Mouse (Mus musculus) brown adipose tissue, adult 24 weeks (tissue): Measurements from ENCODE around the gene Tmem135. TPM values are rescaled to one million over a fixed set of nuclear protein-coding genes. Genes with fewer than 3 reads are reported as not detected.
A peak's percentile ranks its signal among the peaks of the same experiment; 100 is the strongest.
"Not testable (repeated sequence)": the region's sequence is repeated elsewhere in the genome, so short reads cannot be mapped to it uniquely, and the experiment has no call there.

ENCODE experiments used
- H3K27ac ChIP-seq: fragments of 200-500 bp; replicated peaks from 2 replicates; pipeline ENCODE4 v1.5.1; 2012; ENCODE audit warnings: low read depth, mild to moderate bottlenecking, low read length
- H3K4me1 ChIP-seq: fragments of 200-500 bp; 2 replicates; pipeline ENCODE4 v1.6.1; 2012; ENCODE audit warnings: low read length, mixed read lengths; ENCODE audit not compliant: control insufficient read depth, insufficient read depth, insufficient read length
- H3K4me3 ChIP-seq: fragments of 200-500 bp; 2 replicates; pipeline ENCODE4 v1.5.1; 2012; ENCODE audit warnings: low read depth, mild to moderate bottlenecking, low read length, moderate library complexity; ENCODE audit not compliant: insufficient read depth
- polyA plus RNA-seq: library from polyadenylated mRNA; stranded (reverse); fragments of >200 nt; gene quantifications from 2 replicates; pipeline ENCODE4 v1.2.4, GENCODE M21; 2012; ENCODE audit not compliant: missing spikeins, insufficient read depth, insufficient read length

Gene Tmem135
- polyA plus RNA-seq, 1 experiment, result 134 TPM

DNA sequence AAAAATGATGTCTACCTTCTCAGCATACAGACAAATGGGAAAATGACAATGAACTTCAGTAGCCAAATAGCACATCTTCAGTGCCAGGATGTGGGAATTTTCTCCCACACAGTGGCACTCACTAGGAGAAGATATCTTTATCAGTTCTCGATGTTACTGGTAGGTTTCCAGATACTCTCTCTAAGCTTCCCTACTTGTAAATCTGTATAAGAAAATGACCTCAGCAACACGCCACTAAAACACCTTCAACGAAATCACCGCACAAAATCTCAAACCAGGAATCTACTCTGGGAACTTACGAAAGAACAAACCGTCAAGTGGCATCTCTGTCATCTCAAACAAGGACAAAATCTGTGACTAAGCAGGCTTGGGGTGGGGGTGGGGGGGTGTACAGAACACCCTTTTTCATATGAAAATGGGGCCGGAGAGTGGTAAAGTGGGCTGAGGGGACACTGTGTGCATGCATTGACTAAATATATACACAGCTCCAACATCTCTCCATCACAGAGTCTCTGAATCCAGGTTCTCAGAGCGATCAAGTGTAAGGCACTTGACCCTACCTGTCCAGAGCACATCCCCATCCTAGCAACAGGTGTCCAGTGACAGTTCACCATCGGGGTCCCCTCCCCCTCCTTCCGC lies 66.2 kb downstream of the Tmem135 start:
- H3K4me3 ChIP-seq, result peak overlapping the region; percentile 78
- peak overlapping the region; percentile 91 for H3K27ac ChIP-seq
- peaks cover 2% of the 10 kb centered on the region for H3K4me1 ChIP-seq

DNA sequence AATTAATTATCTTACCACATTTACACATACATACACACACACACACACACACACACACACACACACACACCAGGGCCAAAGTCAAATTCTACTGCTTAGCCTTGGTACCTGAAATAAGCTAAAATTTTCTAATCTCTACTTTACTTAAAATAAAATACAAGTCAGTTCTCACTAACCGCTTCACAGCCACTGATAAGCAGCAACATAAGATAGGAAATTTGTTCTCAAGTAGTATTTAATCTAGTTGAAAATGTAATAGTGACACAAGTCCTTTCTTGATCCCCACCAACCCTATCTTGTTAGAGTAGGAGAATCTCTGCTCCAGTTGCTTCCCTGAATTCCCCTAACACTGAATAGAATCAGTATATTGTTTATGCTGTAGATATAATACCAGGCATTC lies 67.6 kb downstream of the Tmem135 start:
- no peak overlapping the region for H3K27ac ChIP-seq
- H3K4me3 ChIP-seq, result no peak overlapping the region
- peaks cover 6% of the 10 kb centered on the region for H3K4me1 ChIP-seq

DNA sequence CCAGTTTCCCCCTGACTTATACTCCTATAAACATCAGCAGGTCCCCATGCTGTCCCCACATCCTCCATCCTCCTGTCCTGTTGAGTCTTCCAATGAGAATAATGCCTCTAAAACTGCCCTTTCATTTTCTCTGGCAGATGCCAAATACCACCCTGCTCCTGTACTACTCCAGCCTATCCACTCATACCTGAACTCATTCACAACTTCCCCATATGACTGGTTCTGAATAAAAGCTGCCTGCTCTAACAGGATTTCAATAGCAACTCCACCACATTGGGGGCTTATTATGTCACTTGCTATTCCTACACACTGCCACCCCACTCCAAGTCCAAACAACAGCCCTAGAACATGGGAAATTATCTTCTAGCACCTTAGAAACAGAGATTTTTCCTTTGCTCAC lies 68.7 kb downstream of the Tmem135 start:
- Histone ChIP-seq H3K27ac (no peak overlapping the region), H3K4me1 (peaks cover 6% of the 10 kb centered on the region), H3K4me3 (no peak overlapping the region)

DNA sequence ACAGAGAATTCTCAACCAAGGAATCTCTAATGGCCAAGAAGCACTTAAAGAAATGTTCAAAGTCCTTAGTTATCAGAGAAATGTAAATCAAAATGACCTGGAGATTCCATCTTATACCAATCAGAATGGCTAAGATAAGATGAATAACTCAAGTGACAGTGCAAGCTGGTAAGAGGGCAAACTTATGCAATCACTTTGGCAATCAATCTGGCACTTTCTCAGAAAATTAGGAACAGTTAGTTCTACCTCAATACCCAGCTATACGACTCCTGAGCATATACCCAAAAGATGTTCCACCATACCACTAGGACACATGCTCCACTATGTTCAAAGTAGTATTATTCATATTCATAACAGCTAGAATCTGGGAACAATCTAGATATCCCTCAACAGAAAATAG lies 74.1 kb downstream of the Tmem135 start:
- Histone ChIP-seq H3K4me1 (peaks cover 6% of the 10 kb centered on the region), H3K4me3 (no peak overlapping the region), H3K27ac (no peak overlapping the region)

DNA sequence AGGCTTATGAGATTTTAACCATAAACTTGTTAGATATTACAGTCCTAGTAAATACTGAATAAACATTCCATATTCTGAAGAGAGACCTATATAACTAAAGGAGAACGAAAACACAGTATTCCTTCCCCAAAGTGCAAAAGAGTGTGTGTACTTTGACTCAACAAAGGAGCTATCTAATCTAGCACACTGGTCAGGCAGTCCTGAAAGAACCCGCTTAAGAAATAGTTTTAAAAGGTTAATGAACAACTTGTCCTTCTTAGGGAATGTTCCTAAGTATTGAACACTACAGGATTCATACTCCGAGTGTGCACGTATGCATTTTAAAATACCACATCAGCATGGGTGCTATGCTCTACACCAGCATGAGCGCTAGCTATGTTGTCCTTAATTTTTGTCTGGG lies 76.3 kb downstream of the Tmem135 start:
- Histone ChIP-seq H3K4me3 (no peak overlapping the region), H3K27ac (no peak overlapping the region), H3K4me1 (peaks cover 11% of the 10 kb centered on the region)

DNA sequence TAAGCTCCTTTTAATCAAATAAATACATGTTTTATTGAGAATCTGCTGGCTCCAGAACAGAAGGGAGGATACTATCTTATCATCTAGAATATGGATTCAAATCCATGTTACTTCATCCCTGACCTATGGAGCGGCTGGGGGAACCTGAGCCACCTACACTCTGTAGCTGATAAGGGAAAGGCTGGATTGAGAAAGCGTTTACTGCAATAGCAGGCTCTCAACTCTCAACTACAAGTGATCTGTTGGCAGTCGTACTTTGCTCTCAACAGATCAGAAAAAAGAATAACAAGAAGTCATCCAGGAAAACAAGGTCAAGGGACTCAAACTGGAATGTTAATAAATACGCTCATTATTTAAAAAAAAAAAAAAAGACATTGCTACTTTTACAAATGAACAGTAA lies 77.3 kb downstream of the Tmem135 start:
- Histone ChIP-seq H3K4me1 (peaks cover 11% of the 10 kb centered on the region), H3K27ac (no peak overlapping the region), H3K4me3 (no peak overlapping the region)

DNA sequence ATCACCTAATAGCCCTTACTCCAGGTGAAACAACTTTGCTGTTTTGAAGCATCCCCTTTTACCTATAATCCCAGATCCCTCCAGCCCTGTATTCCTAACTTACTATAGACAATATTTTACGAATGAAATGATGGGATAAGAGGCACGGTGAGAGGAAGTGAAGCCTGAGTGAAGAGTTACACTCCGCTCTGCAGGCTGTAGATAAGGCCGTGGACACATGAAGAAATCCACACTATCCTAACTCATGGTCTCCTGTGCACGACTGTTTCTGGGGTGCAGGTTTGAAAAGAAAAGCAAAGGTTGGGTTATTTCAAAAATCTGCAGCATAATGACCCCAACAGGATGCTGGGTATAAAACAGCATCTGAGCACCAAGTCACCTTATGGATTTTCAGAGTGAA lies 77.8 kb downstream of the Tmem135 start:
- H3K27ac ChIP-seq, result no peak overlapping the region
- H3K4me3 ChIP-seq, result no peak overlapping the region
- peaks cover 11% of the 10 kb centered on the region for H3K4me1 ChIP-seq

DNA sequence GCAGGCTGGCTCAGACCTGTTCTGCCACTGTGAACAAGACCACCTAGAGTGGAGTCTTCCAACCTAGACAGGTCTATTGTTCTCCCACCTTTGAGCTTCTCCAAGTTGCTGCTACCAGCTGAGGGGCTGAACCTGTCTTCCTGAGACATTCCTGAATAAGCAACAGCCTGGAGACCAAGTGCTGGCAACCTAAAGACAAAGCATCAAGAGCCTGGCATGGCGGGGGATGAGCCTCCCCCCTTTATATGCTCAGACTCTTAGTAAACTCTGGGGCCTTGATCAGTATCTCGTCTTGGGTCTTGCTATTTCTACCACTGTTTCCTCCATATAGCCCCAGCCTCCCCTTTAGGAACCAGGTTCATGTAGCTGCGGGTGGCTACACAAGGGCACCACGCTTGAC lies 81.3 kb downstream of the Tmem135 start:
- H3K27ac ChIP-seq, H3K4me3 ChIP-seq, H3K4me1 ChIP-seq: not testable (repeated sequence)

DNA sequence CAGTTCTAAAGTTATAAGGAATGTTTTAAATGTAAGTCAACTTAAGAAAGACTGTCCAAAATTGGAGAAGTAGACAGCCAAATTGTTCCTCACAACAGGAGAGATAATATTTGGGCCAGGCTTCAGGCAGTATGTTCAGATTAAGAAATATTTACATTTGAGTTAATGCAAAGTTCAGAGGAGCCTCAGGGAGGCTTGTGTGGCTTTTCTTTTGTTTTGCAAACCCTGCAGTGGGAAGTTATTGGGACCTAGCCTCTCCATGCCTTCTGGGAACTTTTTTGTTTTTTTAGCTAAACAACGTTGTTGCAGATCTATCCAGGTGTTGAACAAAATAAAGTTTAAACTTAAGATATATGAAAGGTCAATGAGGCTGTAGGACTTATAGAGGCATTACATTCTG lies 84.7 kb downstream of the Tmem135 start:
- Histone ChIP-seq H3K4me1 (peaks cover 3% of the 10 kb centered on the region), H3K4me3 (no peak overlapping the region), H3K27ac (no peak overlapping the region)

DNA sequence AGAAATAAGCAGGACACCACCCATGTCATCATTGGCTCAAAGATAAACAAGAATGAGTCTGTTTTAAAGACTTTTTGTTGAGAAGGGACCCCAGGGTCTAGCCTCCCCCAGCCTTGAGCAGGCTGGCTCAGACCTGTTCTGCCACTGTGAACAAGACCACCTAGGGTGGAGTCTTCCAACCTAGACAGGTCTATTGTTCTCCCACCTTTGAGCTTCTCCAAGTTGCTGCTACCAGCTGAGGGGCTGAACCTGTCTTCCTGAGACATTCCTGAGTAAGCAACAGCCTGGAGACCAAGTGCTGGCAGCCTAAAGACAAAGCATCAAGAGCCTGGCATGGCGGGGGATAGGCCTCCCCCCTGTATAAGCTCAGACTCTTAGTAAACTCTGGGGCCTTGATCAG lies 86.9 kb downstream of the Tmem135 start:
- not testable (repeated sequence) for H3K4me3 ChIP-seq, H3K4me1 ChIP-seq, H3K27ac ChIP-seq

DNA sequence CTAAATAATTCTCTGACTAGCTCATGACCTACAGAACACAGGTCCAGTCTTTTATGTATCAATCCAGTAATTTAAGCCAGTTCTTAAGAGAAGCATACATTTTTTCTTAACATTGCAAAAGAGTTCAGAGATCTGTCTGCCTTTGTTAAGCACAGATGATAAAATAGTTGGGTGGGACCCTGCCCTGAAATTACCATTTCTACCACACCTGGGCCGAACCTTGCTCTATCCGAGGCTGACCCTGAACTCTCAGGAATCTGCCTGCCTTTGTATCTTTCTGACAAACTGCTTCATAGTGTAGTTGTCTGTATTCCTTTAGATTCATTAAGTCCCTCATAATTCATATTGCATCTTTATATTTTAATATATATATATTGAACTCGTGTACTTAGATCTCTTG lies 87.9 kb downstream of the Tmem135 start:
- no peak overlapping the region for H3K27ac ChIP-seq
- no peak overlapping the region for H3K4me3 ChIP-seq
- H3K4me1 ChIP-seq, result 0 out of 2 replicates have a peak, but pooled peaks cover under 1% of the 10 kb centered on the region

DNA sequence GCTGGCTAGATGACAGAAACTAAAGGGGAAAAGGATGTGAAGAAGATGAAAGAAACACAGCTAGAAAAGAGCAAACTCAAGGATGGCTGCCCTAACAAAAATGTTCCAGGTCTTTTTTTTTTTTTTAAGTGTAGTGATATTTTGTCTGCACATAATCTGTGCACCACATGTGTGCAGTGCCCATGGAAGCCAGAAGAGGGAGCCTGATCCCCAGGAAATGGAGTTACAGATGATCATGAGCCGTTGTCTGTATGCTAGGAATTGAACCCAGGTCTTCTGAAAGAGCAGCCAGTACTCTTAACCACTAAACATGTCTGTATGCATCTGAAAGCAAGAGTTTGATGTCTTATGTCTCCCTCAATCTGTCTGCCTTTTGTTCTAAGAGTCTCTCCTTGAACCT lies 92.5 kb downstream of the Tmem135 start:
- H3K4me1 ChIP-seq, result peaks cover 19% of the 10 kb centered on the region
- no peak overlapping the region for H3K4me3 ChIP-seq
- no peak overlapping the region for H3K27ac ChIP-seq

DNA sequence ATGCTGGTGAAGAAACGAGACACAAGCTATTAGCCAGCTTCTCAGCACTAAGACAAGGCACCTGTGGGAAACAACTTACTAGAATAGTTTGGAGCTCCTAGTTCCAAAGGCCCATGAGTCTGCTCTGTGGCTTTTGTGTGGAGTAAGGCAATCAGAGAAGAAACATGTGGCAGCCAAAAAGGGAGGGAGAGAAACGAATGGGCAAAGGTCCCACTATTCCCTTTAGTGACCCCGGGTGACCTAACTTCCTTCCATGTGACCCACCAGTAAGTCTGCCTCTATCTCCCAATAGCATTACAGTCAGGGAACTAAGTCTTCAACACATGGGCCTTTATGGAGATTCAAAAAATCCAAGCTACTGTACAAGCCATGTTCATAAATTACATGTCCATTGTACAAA lies 95.1 kb downstream of the Tmem135 start:
- 0 out of 2 replicates have a peak overlapping the region, but pooled peaks have one; percentile 11 for H3K27ac ChIP-seq
- H3K4me1 ChIP-seq, result peaks cover 19% of the 10 kb centered on the region
- no peak overlapping the region for H3K4me3 ChIP-seq

DNA sequence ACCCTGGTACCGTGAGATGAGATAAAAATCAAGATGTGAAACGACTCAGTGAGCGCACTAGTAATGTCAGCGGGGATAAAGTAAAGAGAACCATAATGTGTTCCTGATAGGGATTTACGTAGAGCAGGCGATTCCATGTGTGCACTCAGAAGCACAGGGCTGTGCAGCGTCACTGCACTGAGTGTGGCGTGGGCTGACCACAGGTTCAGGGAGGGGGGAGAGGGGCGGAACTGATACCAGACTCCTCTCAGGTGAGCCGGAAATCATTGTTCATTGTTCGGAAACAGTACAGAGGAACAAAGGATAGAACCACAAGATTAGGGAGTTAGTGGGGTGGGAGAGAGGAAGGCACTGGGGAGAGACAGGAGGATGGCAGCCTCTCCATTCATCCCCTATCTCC lies 95.8 kb downstream of the Tmem135 start:
- H3K27ac ChIP-seq, result no peak overlapping the region
- H3K4me1 ChIP-seq, result peaks cover 19% of the 10 kb centered on the region
- no peak overlapping the region for H3K4me3 ChIP-seq

DNA sequence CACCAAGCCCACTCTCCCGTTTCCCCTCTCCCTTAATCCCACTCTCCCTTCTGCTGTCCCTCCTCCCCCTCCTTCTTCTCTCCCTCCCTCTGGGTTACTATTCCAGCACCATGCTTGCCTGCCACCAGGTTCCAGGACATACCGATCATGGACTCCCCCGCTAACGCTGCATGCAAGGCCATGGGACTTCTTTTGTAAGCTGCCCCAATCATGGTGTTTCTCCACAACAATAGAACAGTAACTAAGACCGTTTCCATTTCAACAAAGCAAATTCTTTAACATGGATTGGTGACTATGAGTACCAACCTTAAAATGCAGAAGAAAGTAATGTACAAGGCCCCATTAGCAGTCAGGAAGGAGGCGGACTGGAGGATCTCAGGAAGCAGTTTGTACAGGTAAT lies 97.2 kb downstream of the Tmem135 start:
- H3K27ac ChIP-seq, result no peak overlapping the region
- peaks cover 19% of the 10 kb centered on the region for H3K4me1 ChIP-seq
- no peak overlapping the region for H3K4me3 ChIP-seq

DNA sequence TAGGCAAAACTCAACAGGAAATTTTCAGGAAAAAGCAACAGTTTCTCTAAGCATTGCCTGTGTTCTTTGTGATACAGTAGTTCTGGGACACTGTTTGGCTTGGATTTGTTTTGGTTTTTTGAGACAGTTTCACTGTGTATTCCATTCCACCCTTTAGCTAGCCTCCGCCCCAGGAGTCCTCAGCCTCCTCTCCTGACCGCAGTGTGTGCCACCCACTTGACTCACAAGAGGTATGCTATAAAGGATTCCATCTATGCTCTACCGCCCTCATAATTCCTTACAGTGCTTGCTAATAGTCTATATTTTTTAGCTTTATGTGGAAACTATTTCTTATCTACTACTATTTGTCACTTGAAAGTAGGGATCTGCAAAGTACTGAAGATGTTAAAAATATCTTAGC lies 99.1 kb downstream of the Tmem135 start:
- Histone ChIP-seq H3K27ac (no peak overlapping the region), H3K4me1 (peaks cover 12% of the 10 kb centered on the region)

More for the DNA sequence above, 99.1 kb downstream of the Tmem135 start:
- no peak overlapping the region for H3K4me3 ChIP-seq
